Comparison of ENCODE assay signal across 8 mouse cellular contexts in the genomic region with DNA sequence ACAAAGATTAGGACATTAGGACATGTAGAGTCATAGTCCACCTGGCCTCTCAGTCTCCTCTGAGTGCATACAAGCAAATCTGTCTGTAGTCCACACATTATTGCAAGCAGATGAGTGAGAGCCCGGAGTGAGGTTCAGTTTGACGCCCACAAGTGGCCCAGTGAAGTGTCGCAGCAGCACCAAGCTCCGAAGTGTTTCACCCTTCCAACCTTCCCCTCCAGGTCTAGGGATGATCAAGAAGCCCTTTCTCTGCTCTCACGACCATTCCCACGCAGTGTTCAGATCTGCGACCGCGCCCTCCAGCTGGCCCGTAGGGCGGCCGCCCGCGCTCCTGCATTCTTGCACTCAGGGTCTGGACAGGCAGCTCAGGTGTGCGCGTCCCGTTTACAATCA. TPM values are rescaled to one million over a fixed set of nuclear protein-coding genes. Genes with fewer than 3 reads are reported as not detected.
DNase-seq lines count a peak whose midpoint lies in the region; ATAC-seq lines count a peak whose summit lies in the region.

No protein-coding gene starts in this region.

- peaks cover 25% of the 10 kb centered on the region for H3K4me1 ChIP-seq in kidney, embryonic 15.5 days
- H3K4me1 ChIP-seq in brown adipose tissue, adult 24 weeks (ENCODE audit: control insufficient read depth, insufficient read depth, insufficient read length, low read length) = peaks cover 3% of the 10 kb centered on the region; the same call in 1 of the 2 replicates
- peaks cover 9% of the 10 kb centered on the region; the same call in 1 of the 2 replicates for H3K4me1 ChIP-seq in hindbrain, embryonic 12.5 days
- peaks cover 8% of the 10 kb centered on the region; the same call in 1 of the 2 replicates for H3K4me1 ChIP-seq in midbrain, embryonic 13.5 days (replicated peaks)

- H3K4me3 ChIP-seq in kidney, embryonic 15.5 days (replicated peaks) = peak overlapping the region; percentile 85
- H3K4me3 ChIP-seq in brown adipose tissue, adult 24 weeks (ENCODE audit: insufficient read depth, low read depth, low read length) = peak overlapping the region; percentile 80
- peak overlapping the region; percentile 85 for H3K4me3 ChIP-seq in hindbrain, embryonic 12.5 days
- H3K4me3 ChIP-seq in midbrain, embryonic 13.5 days (replicated peaks) = peak overlapping the region; percentile 78

- WGBS in kidney, embryonic 15.5 days = under 1% methylated on average over 17 of the region's 17 CpGs
- WGBS in hindbrain, embryonic 12.5 days = 2% methylated on average over 17 of the region's 17 CpGs
- WGBS in midbrain, embryonic 13.5 days = under 1% methylated on average over 17 of the region's 17 CpGs

- no peaks in the 10 kb centered on the region for H3K9me3 ChIP-seq in kidney, embryonic 15.5 days (replicated peaks)
- no peaks in the 10 kb centered on the region for H3K9me3 ChIP-seq in hindbrain, embryonic 12.5 days (replicated peaks)
- H3K9me3 ChIP-seq in midbrain, embryonic 13.5 days = no peaks in the 10 kb centered on the region

- H3K9ac ChIP-seq in kidney, embryonic 15.5 days = peak overlapping the region; percentile 73
- H3K9ac ChIP-seq in hindbrain, embryonic 12.5 days = peak overlapping the region; percentile 81
- peak overlapping the region; percentile 80 for H3K9ac ChIP-seq in midbrain, embryonic 13.5 days (replicated peaks)

- peak overlapping the region; percentile 90 for H3K4me2 ChIP-seq in kidney, embryonic 15.5 days
- H3K4me2 ChIP-seq in hindbrain, embryonic 12.5 days (replicated peaks) = peak overlapping the region; percentile 89
- peak overlapping the region; percentile 86 for H3K4me2 ChIP-seq in midbrain, embryonic 13.5 days (replicated peaks)

- H3K27ac ChIP-seq in kidney, embryonic 15.5 days = peak overlapping the region; percentile 91
- no peak overlapping the region for H3K27ac ChIP-seq in brown adipose tissue, adult 24 weeks (replicated peaks; ENCODE audit: low read depth, low read length)
- H3K27ac ChIP-seq in hindbrain, embryonic 12.5 days = no peak overlapping the region
- H3K27ac ChIP-seq in midbrain, embryonic 13.5 days = no peak overlapping the region

- no peak for ATAC-seq in kidney, embryonic 15.5 days (replicated peaks; ENCODE audit: low FRiP score)
- ATAC-seq in hindbrain, embryonic 12.5 days (ENCODE audit: low FRiP score) = no peak
- no peak for ATAC-seq in midbrain, embryonic 13.5 days

- H3K36me3 ChIP-seq in kidney, embryonic 15.5 days = no peaks in the 10 kb centered on the region
- no peaks in the 10 kb centered on the region for H3K36me3 ChIP-seq in hindbrain, embryonic 12.5 days
- H3K36me3 ChIP-seq in midbrain, embryonic 13.5 days = no peaks in the 10 kb centered on the region

- H3K27me3 ChIP-seq in kidney, embryonic 15.5 days = 0 out of 2 replicates have a peak, but pooled peaks cover 7% of the 10 kb centered on the region
- H3K27me3 ChIP-seq in hindbrain, embryonic 12.5 days = 0 out of 2 replicates have a peak, but pooled peaks cover 3% of the 10 kb centered on the region
- peaks cover 25% of the 10 kb centered on the region for H3K27me3 ChIP-seq in midbrain, embryonic 13.5 days

- no peak for DNase-seq in kidney, adult 11 months
- no peak for DNase-seq in ovary, postnatal 14 days (ENCODE audit: low spot score)
- no peak for DNase-seq in urinary bladder, postnatal 4 days (ENCODE audit: low spot score in 2 of 2)
- DNase-seq in left cerebral cortex, adult 8-10 months (ENCODE audit: low spot score in 2 of 2) = no peak

RNA-seq across cellular contexts. Expression of a gene that starts 0.3 kb away (rescaled TPM):
- polyA plus RNA-seq in kidney, embryonic 15.5 days (2015; fragmentation: Nextera tagmentation; extraction: Ambion mirVana) = 14.1 and 14.8 TPM in 2 replicates
- 0.83 and 1.8 TPM in 2 replicates for polyA plus RNA-seq in brown adipose tissue, adult 24 weeks (2012; ENCODE audit: insufficient read depth, insufficient read length, missing spikeins)
- polyA plus RNA-seq in hindbrain, embryonic 12.5 days (2016; fragmentation: Nextera tagmentation; extraction: Ambion mirVana) = 17.2 and 19.2 TPM in 2 replicates
- polyA plus RNA-seq in midbrain, embryonic 13.5 days (2015; fragmentation: Nextera tagmentation; extraction: Ambion mirVana) = 6.8 and 7.6 TPM in 2 replicates
- total RNA-seq in left cerebral cortex, adult 8-10 months (2022) = 10 to 100 TPM; 25.0 to 29.8 (median 27.0) TPM
